Mouse (Mus musculus) liver, postnatal 0 days (tissue): ENCODE results near the gene Adamts17.

Experiments used
- CTCF ChIP-seq: sonication (generic); IDR thresholded peaks from 2 replicates; pipeline ENCODE4 v1.5.1; 2016; ENCODE audit warnings: antibody characterized with exemption, low read depth
- EP300 ChIP-seq: IDR thresholded peaks from 2 replicates; pipeline ENCODE4 v1.6.1; 2016; ENCODE audit warnings: antibody characterized with exemption, low read depth, mild to moderate bottlenecking

DNA sequence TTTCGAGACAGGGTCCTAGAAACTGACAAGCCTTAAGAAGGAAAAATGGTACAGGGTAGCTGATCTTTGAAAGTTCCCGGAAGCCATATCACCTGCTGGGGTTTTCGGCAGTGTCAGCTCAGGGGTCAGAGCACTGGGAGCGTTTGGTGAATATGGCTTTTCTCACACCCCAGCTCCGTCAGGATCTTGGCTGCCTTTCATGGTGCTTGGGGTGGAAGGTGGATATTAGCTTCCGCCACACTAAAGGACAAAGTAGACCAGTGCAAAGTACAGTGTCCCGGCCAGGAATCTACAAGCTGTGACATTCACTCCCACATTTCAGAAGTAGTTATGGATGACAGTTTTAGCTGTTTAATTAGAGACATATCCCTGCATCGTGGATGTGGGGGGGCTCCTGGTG lies 200.3 kb downstream of the Adamts17 start:
- TF ChIP-seq CTCF, result no peak
- TF ChIP-seq EP300, result no peak
